Mouse (Mus musculus) MEL (cell line): ENCODE data around the gene Ilvbl.

Experiments used
- CHD1 ChIP-seq: IDR thresholded peaks from 2 replicates; pipeline ENCODE4 v1.6.1; 2012; ENCODE audit warnings: low read depth, mild to moderate bottlenecking, inconsistent platforms, low read length, improper control_type of control experiment
- CTCF ChIP-seq, 3 experiments: IDR thresholded peaks in 2 of 3; conservative IDR thresholded peaks in 1 of 3; 2 replicates each; pipeline ENCODE4 v1.5.1; 2011 to 2012; ENCODE audit warnings: low read length in 3 of 3, low read depth in 2 of 3, mild to moderate bottlenecking in 2 of 3, improper control_type of control experiment in 1 of 3, inconsistent platforms in 1 of 3, mixed read lengths in 1 of 3, moderate library complexity in 1 of 3; ENCODE audit not compliant: control insufficient read depth in 1 of 3, insufficient read depth in 1 of 3, poor library complexity in 1 of 3, severe bottlenecking in 1 of 3
- EP300 ChIP-seq, 2 experiments: IDR thresholded peaks; 2 replicates each; pipeline ENCODE4 v1.6.1; 2011; ENCODE audit warnings: improper control_type of control experiment in 2 of 2, low read length in 2 of 2, low read depth in 1 of 2, mild to moderate bottlenecking in 1 of 2
- GABPA ChIP-seq: IDR thresholded peaks from 2 replicates; pipeline ENCODE4 v1.6.1; 2012; ENCODE audit warnings: low read depth, mild to moderate bottlenecking, inconsistent platforms, low read length, improper control_type of control experiment, moderate library complexity
- GATA1 ChIP-seq: IDR thresholded peaks from 2 replicates; pipeline ENCODE4 v1.6.1; 2011; ENCODE audit warnings: low read depth, low read length, improper control_type of control experiment
- MAX ChIP-seq: IDR thresholded peaks from 2 replicates; pipeline ENCODE4 v1.6.1; 2011; ENCODE audit warnings: low read length, improper control_type of control experiment
- MXI1 ChIP-seq: IDR thresholded peaks from 2 replicates; pipeline ENCODE4 v1.6.1; 2011; ENCODE audit warnings: mild to moderate bottlenecking, low read depth, low read length, improper control_type of control experiment
- MYC ChIP-seq: IDR thresholded peaks from 2 replicates; pipeline ENCODE4 v1.6.1; 2011; ENCODE audit warnings: low read depth, mild to moderate bottlenecking, low read length, improper control_type of control experiment, moderate library complexity
- POLR2A ChIP-seq, 2 experiments: IDR thresholded peaks; 2 replicates each; pipeline ENCODE4 v1.6.1; 2011 to 2012; ENCODE audit warnings: low read length in 2 of 2, mild to moderate bottlenecking in 2 of 2, control low read depth in 1 of 2, improper control_type of control experiment in 1 of 2, low read depth in 1 of 2, moderate library complexity in 1 of 2; ENCODE audit not compliant: control insufficient read depth in 1 of 2, insufficient read depth in 1 of 2, poor library complexity in 1 of 2
- POLR2AphosphoS2 ChIP-seq: IDR thresholded peaks from 2 replicates; pipeline ENCODE4 v1.6.1; 2011; ENCODE audit warnings: low read length, improper control_type of control experiment
- TBP ChIP-seq: IDR thresholded peaks from 2 replicates; pipeline ENCODE4 v1.8.0; 2011; ENCODE audit warnings: low read depth, low read length, improper control_type of control experiment
- ZC3H11A ChIP-seq: IDR thresholded peaks from 2 replicates; pipeline ENCODE4 v1.6.1; 2012; ENCODE audit warnings: low read depth, mild to moderate bottlenecking, inconsistent platforms, low read length, improper control_type of control experiment
- ZNF384 ChIP-seq: IDR thresholded peaks from 2 replicates; pipeline ENCODE4 v1.6.1; 2012; ENCODE audit warnings: low read depth, mild to moderate bottlenecking, inconsistent platforms, low read length, improper control_type of control experiment

DNA sequence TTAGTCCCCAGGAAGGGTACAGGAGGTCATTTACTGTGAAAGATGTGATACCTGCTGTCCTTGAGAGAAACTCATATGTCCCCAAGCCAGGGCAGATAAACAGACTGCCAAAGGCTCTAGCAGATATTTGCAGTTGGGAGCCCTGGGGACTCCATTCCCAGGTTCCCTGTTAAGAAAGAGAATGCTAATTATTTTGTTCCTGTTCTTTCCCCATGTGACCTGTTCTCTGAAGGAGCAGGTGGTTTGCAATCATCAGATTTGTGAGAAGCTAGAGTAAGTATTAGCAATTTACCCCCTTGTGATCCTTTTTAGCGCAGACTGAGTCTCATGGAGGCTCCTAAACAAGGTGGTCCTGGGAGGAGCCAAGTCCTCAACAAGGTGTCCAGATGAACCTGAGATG is 43.8 kb downstream of the Ilvbl start, which contains the start of gene Olfr1357:
- TF ChIP-seq MYC = no peak
- TF ChIP-seq POLR2AphosphoS2 = no peak
- no peak for TF ChIP-seq TBP
- no peak for TF ChIP-seq ZC3H11A
- no peak for TF ChIP-seq ZNF384
- no peak for TF ChIP-seq POLR2A (IDR thresholded peaks at IDR 0.05; ENCODE audit: control insufficient read depth in 1 of 2, insufficient read depth in 1 of 2, low read depth in 1 of 2, low read length in 2 of 2, poor library complexity in 1 of 2)
- TF ChIP-seq GABPA = no peak
- TF ChIP-seq CTCF (IDR thresholded peaks at IDR 0.05 in 2 of 3, conservative IDR thresholded peaks at IDR 0.05 in 1 of 3; ENCODE audit: control insufficient read depth in 1 of 3, insufficient read depth in 1 of 3, low read depth in 2 of 3, low read length in 3 of 3, poor library complexity in 1 of 3, severe bottlenecking in 1 of 3) = no peak
- no peak for TF ChIP-seq EP300 (IDR thresholded peaks at IDR 0.05; ENCODE audit: low read depth in 1 of 2, low read length in 2 of 2)
- TF ChIP-seq MAX = no peak
- no peak for TF ChIP-seq MXI1
- TF ChIP-seq CHD1 = no peak
- no peak for TF ChIP-seq GATA1
